Mouse (Mus musculus) kidney, embryonic 16.5 days (tissue): ENCODE measurements around the gene Cdk11b. TPM values are rescaled to one million over a fixed set of nuclear protein-coding genes. Genes with fewer than 3 reads are reported as not detected.

Experiments
- polyA plus RNA-seq: library from polyadenylated mRNA; unstranded; fragments of >200 nt; fragmentation: Nextera tagmentation; extraction: Ambion mirVana; gene quantifications from 2 replicates; pipeline ENCODE4 v1.2.1, GENCODE M21; 2015

Cdk11b gene
- polyA plus RNA-seq, 1 experiment from 2014 or later = 56.6 TPM

Other genes starting within 250 kb of the Cdk11b start
- 0.07 TPM in 1 of 2 replicates, not detected in the other for gene Gabrd, start 226.7 kb upstream of the Cdk11b start, polyA plus RNA-seq
- 1.5 and 1.8 TPM in 2 replicates for gene Cfap74, start 215.7 kb upstream of the Cdk11b start, polyA plus RNA-seq
- gene Tmem52, start 155.7 kb upstream of the Cdk11b start, polyA plus RNA-seq = 1.9 and 2.2 TPM in 2 replicates
- gene Gnb1, start 133.5 kb upstream of the Cdk11b start, polyA plus RNA-seq = 413 and 477 TPM in 2 replicates
- 107 and 110 TPM in 2 replicates for gene Nadk, start 62.5 kb upstream of the Cdk11b start, polyA plus RNA-seq
- gene Slc35e2, start 23.4 kb upstream of the Cdk11b start, polyA plus RNA-seq = 7.8 and 10.1 TPM in 2 replicates
- gene Gm10563, start 20.6 kb downstream of the Cdk11b start, polyA plus RNA-seq = not detected in 2 replicates
- gene Mmp23, start 28.5 kb downstream of the Cdk11b start, polyA plus RNA-seq = 70.4 and 71.7 TPM in 2 replicates
- 31.9 and 34.1 TPM in 2 replicates for gene Mib2, start 44.3 kb downstream of the Cdk11b start, polyA plus RNA-seq
- gene Fndc10, start 69.5 kb downstream of the Cdk11b start, polyA plus RNA-seq = 2.5 and 2.8 TPM in 2 replicates
- gene Ssu72, start 79.9 kb downstream of the Cdk11b start, polyA plus RNA-seq = 144 and 159 TPM in 2 replicates
- gene Tmem240, start 109.9 kb downstream of the Cdk11b start, polyA plus RNA-seq = 0.45 and 0.53 TPM in 2 replicates
- gene Atad3a, start 136.2 kb downstream of the Cdk11b start, polyA plus RNA-seq = 138 and 142 TPM in 2 replicates
- gene Vwa1, start 149.8 kb downstream of the Cdk11b start, polyA plus RNA-seq = 7.4 and 11.3 TPM in 2 replicates
- 0.32 and 0.33 TPM in 2 replicates for gene Tmem88b, start 161.0 kb downstream of the Cdk11b start, polyA plus RNA-seq
- 0.32 and 0.41 TPM in 2 replicates for gene Ankrd65, start 165.6 kb downstream of the Cdk11b start, polyA plus RNA-seq
- gene Mrpl20, start 178.0 kb downstream of the Cdk11b start, polyA plus RNA-seq = 205 and 209 TPM in 2 replicates
- gene Ccnl2, start 187.6 kb downstream of the Cdk11b start, polyA plus RNA-seq = 168 and 179 TPM in 2 replicates
- gene Aurkaip1, start 206.4 kb downstream of the Cdk11b start, polyA plus RNA-seq = 143 and 157 TPM in 2 replicates
- gene Mxra8, start 214.8 kb downstream of the Cdk11b start, polyA plus RNA-seq = 119 and 125 TPM in 2 replicates
- gene Dvl1, start 222.5 kb downstream of the Cdk11b start, polyA plus RNA-seq = 5.5 and 6.3 TPM in 2 replicates
- 0.22 and 0.40 TPM in 2 replicates for gene Tas1r3, start 238.5 kb downstream of the Cdk11b start, polyA plus RNA-seq
- gene Cptp, start 244.6 kb downstream of the Cdk11b start, polyA plus RNA-seq = 20.0 TPM in 2 replicates
- gene Ints11, start 244.7 kb downstream of the Cdk11b start, polyA plus RNA-seq = 72.9 and 80.1 TPM in 2 replicates